Mouse (Mus musculus) CH12.LX (cell line): Measurements from ENCODE around the gene Atp13a4. TPM values are rescaled to one million over a fixed set of nuclear protein-coding genes. Genes with fewer than 3 reads are reported as not detected.

Source experiments
- DNase-seq: peaks from one replicate; pipeline ENCODE4 v3.0.0-alpha.2; 2013; ENCODE audit errors: extremely low read depth
- H3K27ac ChIP-seq: 2 replicates; pipeline ENCODE4 v1.5.1; 2012; ENCODE audit warnings: low read depth, mild to moderate bottlenecking, control low read depth, moderate library complexity; ENCODE audit not compliant: insufficient read depth
- H3K27me3 ChIP-seq: replicated peaks from 2 replicates; pipeline ENCODE3; 2012; ENCODE audit warnings: inconsistent platforms
- H3K36me3 ChIP-seq, 2 experiments: replicated peaks in 1 of 2; 2 replicates each; pipeline versions ENCODE3 to v1.6.1; 2012; ENCODE audit warnings: inconsistent platforms in 1 of 2, low read length in 1 of 2, mild to moderate bottlenecking in 1 of 2, mixed read lengths in 1 of 2, moderate library complexity in 1 of 2; ENCODE audit not compliant: control insufficient read depth in 1 of 2, insufficient read depth in 1 of 2
- H3K4me1 ChIP-seq, 2 experiments: 2 replicates each; pipeline ENCODE4 v1.6.1; 2012; ENCODE audit warnings: inconsistent platforms in 1 of 2, moderate library complexity in 1 of 2; ENCODE audit not compliant: insufficient read depth in 2 of 2, control insufficient read depth in 1 of 2
- H3K4me2 ChIP-seq: 2 replicates; pipeline ENCODE4 v1.6.1; 2012; ENCODE audit warnings: low read depth, mild to moderate bottlenecking, control low read depth; ENCODE audit not compliant: poor library complexity, insufficient read depth, severe bottlenecking
- H3K4me3 ChIP-seq, 3 experiments: fragments of 150-350 bp in 1 of 3; sonication (generic) in 1 of 3; replicated peaks in 1 of 3; 2 replicates each; pipeline versions ENCODE3 to v1.5.1; 2011 to 2012; ENCODE audit warnings: low read depth in 2 of 3, low read length in 2 of 3, mild to moderate bottlenecking in 2 of 3, moderate library complexity in 2 of 3, control low read depth in 1 of 3, improper control_type of control experiment in 1 of 3, inconsistent platforms in 1 of 3, mixed read lengths in 1 of 3; ENCODE audit not compliant: poor library complexity in 1 of 3
- H3K79me2 ChIP-seq: replicated peaks from 2 replicates; pipeline ENCODE4 v1.6.1; 2012; ENCODE audit warnings: mild to moderate bottlenecking, moderate library complexity; ENCODE audit not compliant: control insufficient read depth, poor library complexity, insufficient read depth, severe bottlenecking; ENCODE audit errors: extremely low read depth
- H3K9ac ChIP-seq: 2 replicates; pipeline ENCODE4 v1.6.1; 2012; ENCODE audit warnings: low read depth, mild to moderate bottlenecking, control low read depth, moderate library complexity; ENCODE audit not compliant: insufficient read depth
- H3K9me3 ChIP-seq: replicated peaks from 2 replicates; pipeline ENCODE3; 2012; ENCODE audit warnings: low read length, inconsistent platforms, mixed read lengths
- CHD2 ChIP-seq: IDR thresholded peaks from 2 replicates; pipeline ENCODE4 v1.6.1; 2011; ENCODE audit warnings: low read length, improper control_type of control experiment
- NRF1 ChIP-seq: IDR thresholded peaks from 2 replicates; pipeline ENCODE4 v1.6.1; 2014; ENCODE audit warnings: low read depth, mild to moderate bottlenecking, inconsistent platforms, low read length, improper control_type of control experiment, moderate library complexity
- POLR2AphosphoS2 ChIP-seq: IDR thresholded peaks from 2 replicates; pipeline ENCODE4 v1.6.1; 2011; ENCODE audit warnings: low read depth, low read length, improper control_type of control experiment
- UBTF ChIP-seq: IDR thresholded peaks from 2 replicates; pipeline ENCODE4 v1.6.1; 2012; ENCODE audit warnings: low read depth, mild to moderate bottlenecking, inconsistent platforms, low read length, improper control_type of control experiment, moderate library complexity
- ZC3H11A ChIP-seq: IDR thresholded peaks from 2 replicates; pipeline ENCODE4 v1.6.1; 2012; ENCODE audit warnings: low read depth, mild to moderate bottlenecking, inconsistent platforms, low read length, improper control_type of control experiment
- dilution Hi-C: fragments of 300-500 bp; cut with MboI; formaldehyde crosslinking; loops from 2 replicates; pipeline ENCODE4 v1.14.3; 2020; ENCODE audit warnings: low sequenced_read_pairs; ENCODE audit not compliant: extremely low pct_unique_long_range_greater_than_20kb, extremely low pct_ligation_motif_present
- in situ Hi-C: fragments of 300-500 bp; cut with MboI; formaldehyde crosslinking; loops from 3 replicates; pipeline ENCODE4 v1.14.3; 2019; ENCODE audit warnings: low sequenced_read_pairs, low pct_ligation_motif_present, low pct_unique_long_range_greater_than_20kb, mixed read lengths
- polyA plus RNA-seq: library from polyadenylated mRNA; unstranded; fragments of >175 nt; gene quantifications from 2 replicates; pipeline ENCODE4 v1.2.1, GENCODE M21; 2012; ENCODE audit warnings: low read depth; ENCODE audit not compliant: insufficient read length
- total RNA-seq, 2 experiments: library from RNA; depleted of rRNA; stranded (reverse); fragments of 300-350 nt in 1 of 2; fragments of >200 nt in 1 of 2; gene quantifications; 2 replicates each; pipeline ENCODE4 v1.2.3; 2012 to 2014

The Atp13a4 gene
- total and polyA plus RNA-seq, 3 experiments = not detected

DNA sequence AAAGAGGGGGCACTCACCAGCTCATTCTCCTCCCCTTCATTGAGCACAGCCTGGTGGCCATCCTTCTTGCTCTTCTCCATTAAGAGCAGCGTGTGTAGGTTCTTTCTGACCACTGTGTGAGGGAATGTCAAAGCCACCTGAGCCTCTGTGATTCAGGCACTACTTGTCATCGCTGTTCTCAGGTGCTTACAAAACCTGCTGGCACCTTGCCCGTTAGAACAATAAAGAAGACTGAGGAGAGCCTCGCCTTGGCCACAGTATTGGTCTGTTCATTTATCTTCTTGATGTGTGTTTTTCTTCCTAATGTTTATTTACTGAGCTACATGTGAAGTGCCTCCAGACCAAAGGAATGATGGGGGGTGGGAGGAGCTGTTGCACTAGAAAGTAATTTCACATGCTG, 166.2 kb downstream of the Atp13a4 start, which contains the start of gene Atp13a5:
TSS of gene Atp13a5 (minus strand) at position 275 of the 400 bp plus-strand sequence.
- Histone ChIP-seq H3K9me3 (no peaks in the 10 kb centered on the region), H3K4me2 (no peak within 1 kb of the TSS), H3K4me3 (no peak within 1 kb of the TSS), H3K27me3 (no peaks in the 10 kb centered on the region), H3K4me1 (no peaks in the 10 kb centered on the region), H3K36me3 (no peaks in the 10 kb centered on the region), H3K27ac (no peak within 1 kb of the TSS), H3K9ac (no peak within 1 kb of the TSS), H3K79me2 (no peaks in the 10 kb centered on the region)
- dilution Hi-C loops (no loop called here), in situ Hi-C loops (no loop called here)
- TF ChIP-seq UBTF = no peak
- no peak for TF ChIP-seq ZC3H11A
- DNase-seq = no peak

DNA sequence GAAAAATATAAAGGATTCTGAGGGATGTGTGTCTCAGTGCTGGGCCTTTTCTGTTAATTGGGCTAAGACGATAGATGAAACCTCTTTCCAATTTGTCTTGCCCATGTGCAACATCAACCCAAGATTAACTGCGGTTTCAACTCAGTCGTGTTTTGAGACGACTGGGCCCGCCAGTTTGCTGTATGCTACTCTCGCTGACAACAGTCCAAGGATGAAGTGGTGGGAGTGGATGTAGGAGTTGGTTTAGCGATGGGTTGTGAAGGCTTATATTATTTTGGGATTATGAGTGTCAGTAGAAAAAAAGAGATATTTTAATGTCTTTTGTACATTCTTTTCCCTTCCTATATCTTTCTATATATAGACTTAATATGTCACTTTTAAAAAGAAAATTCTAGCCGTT, 170.0 kb downstream of the Atp13a4 start:
- H3K4me2 ChIP-seq = no peak overlapping the region
- H3K27ac ChIP-seq = no peak overlapping the region
- in situ Hi-C loops = no loop called here
- H3K27me3 ChIP-seq = no peaks in the 10 kb centered on the region
- TF ChIP-seq CHD2 (no peak), NRF1 (no peak), POLR2AphosphoS2 (no peak)
- TF ChIP-seq, all 38 proteins: peak for 0
- dilution Hi-C loops = no loop called here
- Histone ChIP-seq H3K9me3 (no peaks in the 10 kb centered on the region), H3K9ac (no peak overlapping the region), H3K79me2 (no peaks in the 10 kb centered on the region), H3K4me3 (no peak overlapping the region), H3K36me3 (no peaks in the 10 kb centered on the region), H3K4me1 (no peaks in the 10 kb centered on the region)
- no peak for DNase-seq

Other genes with a start within 250 kb of the Atp13a4 start
- gene Atp13a5, start 166.1 kb downstream of the Atp13a4 start, total RNA-seq (2012; rRNA removed) = not detected in 2 replicates
- not detected in 2 replicates for gene Atp13a5, start 166.1 kb downstream of the Atp13a4 start, total RNA-seq (2014; rRNA removed)
- gene Atp13a5, start 166.1 kb downstream of the Atp13a4 start, polyA plus RNA-seq = not detected in 2 replicates
- gene Opa1, start 34.5 kb upstream of the Atp13a4 start, total RNA-seq (2012; rRNA removed) = 42.0 and 46.4 TPM in 2 replicates
- gene Opa1, start 34.5 kb upstream of the Atp13a4 start, total RNA-seq (2014; rRNA removed) = 49.9 and 56.1 TPM in 2 replicates
- gene Opa1, start 34.5 kb upstream of the Atp13a4 start, polyA plus RNA-seq = 54.4 and 57.3 TPM in 2 replicates